In the genomic region with DNA sequence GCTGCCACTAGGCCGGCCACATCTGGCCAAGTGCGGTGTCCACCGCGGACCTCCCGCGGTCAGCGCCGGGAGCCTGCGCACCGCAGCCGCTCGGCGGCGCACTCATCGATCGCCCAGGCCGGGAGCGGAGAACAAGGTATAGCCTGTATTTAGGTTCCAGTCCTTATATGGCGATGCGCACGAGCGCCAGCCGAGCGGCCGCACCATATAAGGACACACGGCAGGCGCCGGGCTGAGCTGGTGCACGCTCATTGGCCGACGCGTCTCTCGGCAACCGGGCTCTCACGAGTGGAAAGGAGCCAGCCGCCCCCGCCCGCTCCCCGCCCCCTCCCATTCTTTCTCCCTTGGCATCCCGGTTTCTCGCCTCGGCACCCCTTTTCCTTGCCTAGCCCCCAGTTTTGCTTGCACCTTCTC, we compare ENCODE assay signal across 7 mouse cellular contexts. TPM values are rescaled to one million over a fixed set of nuclear protein-coding genes. Genes with fewer than 3 reads are reported as not detected.
DNase-seq lines count a peak whose midpoint lies in the region; ATAC-seq and TF ChIP-seq lines count a peak whose summit lies in the region.

No protein-coding gene starts in this region.

- H3K27me3 ChIP-seq in hindbrain, embryonic 15.5 days: peaks cover 46% of the 10 kb centered on the region

- peak overlapping the region; percentile 49 for H3K4me3 ChIP-seq in hindbrain, embryonic 15.5 days

- TF ChIP-seq POLR2A in brain, embryonic 14.5 days (IDR thresholded peaks at IDR 0.05; ENCODE audit: borderline replicate concordance, extremely low read depth, insufficient read depth, insufficient read length, poor library complexity, severe bottlenecking): peak; percentile 69

- H3K27ac ChIP-seq in hindbrain, embryonic 15.5 days (replicated peaks): peak overlapping the region; percentile 90

- no peaks in the 10 kb centered on the region for H3K9me3 ChIP-seq in hindbrain, embryonic 15.5 days

- no peaks in the 10 kb centered on the region for H3K36me3 ChIP-seq in hindbrain, embryonic 15.5 days

- peak; percentile 92 for ATAC-seq in hindbrain, embryonic 15.5 days (ENCODE audit: low FRiP score, low read depth)
- ATAC-seq in megakaryocyte-erythroid progenitor cell, adult 5-6 weeks (replicated peaks; ENCODE audit: low FRiP score, low TSS enrichment, poor library complexity, severe bottlenecking): peak; percentile 90

- H3K9ac ChIP-seq in hindbrain, embryonic 15.5 days: peak overlapping the region; percentile 54

- TF ChIP-seq CTCF in brain, embryonic 14.5 days (IDR thresholded peaks at IDR 0.05; ENCODE audit: borderline replicate concordance, extremely low read depth, insufficient read depth, insufficient read length): peak; percentile 47; the same call in 1 of the 2 replicates

- peaks cover 57% of the 10 kb centered on the region for H3K4me1 ChIP-seq in hindbrain, embryonic 15.5 days (replicated peaks)

- peak overlapping the region; percentile 92 for H3K4me2 ChIP-seq in hindbrain, embryonic 15.5 days

- WGBS in hindbrain, embryonic 15.5 days: 0% methylated on average over 39 of the region's 42 CpGs

- intact Hi-C loops in left cerebral cortex, postnatal 25 days (cut with DNase I): no loop called here

- peak; percentile 51 for DNase-seq in MEL-GATA-1-ER (ENCODE audit: extremely low read depth, low read depth)
- DNase-seq in brain, embryonic 14.5 days (ENCODE audit: low read depth): peak; percentile 99
- DNase-seq in forelimb bud, embryonic 11.5 days (ENCODE audit: low read depth, low spot score): peak; percentile 94
- peak; percentile 92 to 96 for DNase-seq in left cerebral cortex, postnatal 25 days (ENCODE audit: low spot score in 2 of 2)
- peak; percentile 54 for DNase-seq in skeletal muscle tissue, adult 2 months (ENCODE audit: low read depth, low spot score)

RNA-seq across cellular contexts. Expression of a gene that starts 12.5 kb away (rescaled TPM):
- polyA plus RNA-seq in brain, embryonic 14.5 days (2012; rRNA removed): 6.5 and 10.4 TPM in 2 replicates
- polyA plus RNA-seq in hindbrain, embryonic 15.5 days (2015; fragmentation: Nextera tagmentation; extraction: Ambion mirVana): 8.6 and 10.0 TPM in 2 replicates
- 10 to 100 TPM; 12.9 to 17.7 TPM for total RNA-seq in left cerebral cortex, postnatal 25 days (2021)
- total RNA-seq in megakaryocyte-erythroid progenitor cell, adult 5-6 weeks (2014; fragmentation: Nextera tagmentation): 1.3 and 2.2 TPM in 2 replicates
- 0.70 and 1.2 TPM in 2 replicates for total RNA-seq in megakaryocyte-erythroid progenitor cell, adult 5-6 weeks (2017)

RNA-seq across cellular contexts. Expression of a gene that starts 30.5 kb away (rescaled TPM):
- polyA plus RNA-seq in brain, embryonic 14.5 days (2012; rRNA removed): 30.0 and 40.1 TPM in 2 replicates
- 15.3 and 17.1 TPM in 2 replicates for polyA plus RNA-seq in hindbrain, embryonic 15.5 days (2015; fragmentation: Nextera tagmentation; extraction: Ambion mirVana)
- 1 to 10 TPM; 2.6 to 3.0 TPM for total RNA-seq in left cerebral cortex, postnatal 25 days (2021)
- 9.7 and 10.4 TPM in 2 replicates for total RNA-seq in megakaryocyte-erythroid progenitor cell, adult 5-6 weeks (2014; fragmentation: Nextera tagmentation)
- total RNA-seq in megakaryocyte-erythroid progenitor cell, adult 5-6 weeks (2017): 6.2 and 6.4 TPM in 2 replicates

RNA-seq across cellular contexts. Expression of a gene that starts 32.8 kb away (rescaled TPM):
- polyA plus RNA-seq in brain, embryonic 14.5 days (2012; rRNA removed): 30.0 and 34.7 TPM in 2 replicates
- 21.9 and 23.2 TPM in 2 replicates for polyA plus RNA-seq in hindbrain, embryonic 15.5 days (2015; fragmentation: Nextera tagmentation; extraction: Ambion mirVana)
- total RNA-seq in left cerebral cortex, postnatal 25 days (2021): 10 to 100 TPM; 59.5 to 66.2 TPM
- total RNA-seq in megakaryocyte-erythroid progenitor cell, adult 5-6 weeks (2014; fragmentation: Nextera tagmentation): 5.2 and 5.4 TPM in 2 replicates
- 3.9 and 11.6 TPM in 2 replicates for total RNA-seq in megakaryocyte-erythroid progenitor cell, adult 5-6 weeks (2017)

Comparison
In these comparisons a context has a peak if more than half of its experiments do, and no peak if none do; other contexts are left out.
1. Peak in every context shown above with its lines: DNase-seq, ATAC-seq, H3K4me3 ChIP-seq and H3K27ac ChIP-seq.
2. RNA of a gene that starts 12.5 kb away (total RNA-seq): 12.9 to 17.7 TPM in left cerebral cortex, postnatal 25 days; 0.70 to 2.2 TPM in megakaryocyte-erythroid progenitor cell, adult 5-6 weeks; every median in the first group is over 4 times any median in the second.
3. RNA of a gene that starts 32.8 kb away (total RNA-seq): 59.5 to 66.2 TPM in left cerebral cortex, postnatal 25 days; 3.9 to 11.6 TPM in megakaryocyte-erythroid progenitor cell, adult 5-6 weeks; every median in the first group is over 4 times any median in the second.